Mouse (Mus musculus) heart, adult 18-20 months (tissue): Measurements from ENCODE around the gene Slc22a8. TPM values are rescaled to one million over a fixed set of nuclear protein-coding genes. Genes with fewer than 3 reads are reported as not detected.
A peak's percentile ranks its signal among the peaks of the same experiment; 100 is the strongest.

Experiments used
- DNase-seq, 2 experiments: peaks; one replicate each; pipeline ENCODE4 v3.0.0; 2021 to 2022; ENCODE audit warnings: mixed read lengths in 1 of 2
- total RNA-seq, 2 experiments: library from RNA; stranded (reverse); gene quantifications; 2 replicates each; pipeline ENCODE4 v1.2.3; 2021

The Slc22a8 gene
- total RNA-seq, 2 experiments from 2014 or later, result not detected

- DNase-seq, result no peak
Measured at GRCm38 (mm10) chr19:8599229-8599628, 8.2 kb downstream of the Slc22a8 start.

GRCm38 (mm10) chr19:8601922-8602321 lies 10.9 kb downstream of the Slc22a8 start:
- peak in 1 of 2 experiments; percentile 37 for DNase-seq

DNA sequence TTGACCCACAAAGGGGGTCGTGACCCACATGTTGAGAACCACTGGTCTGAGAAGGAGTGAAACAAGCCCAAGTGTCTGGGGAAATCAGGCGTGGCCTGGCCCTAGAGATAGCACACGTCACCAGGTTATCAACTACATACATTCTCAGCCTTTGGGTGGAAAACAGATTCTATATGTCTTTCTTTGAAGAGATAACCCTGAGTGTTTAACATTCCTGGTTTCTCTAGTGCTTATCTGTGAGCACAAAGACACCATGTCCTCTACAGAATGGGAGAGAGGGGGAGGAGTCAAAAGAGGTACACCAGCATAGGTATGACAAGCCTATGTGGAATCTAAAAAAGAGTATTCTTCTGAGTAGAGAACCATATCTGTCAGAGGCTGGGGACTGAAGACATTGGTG lies 11.9 kb downstream of the Slc22a8 start:
- DNase-seq, result no peak

DNA sequence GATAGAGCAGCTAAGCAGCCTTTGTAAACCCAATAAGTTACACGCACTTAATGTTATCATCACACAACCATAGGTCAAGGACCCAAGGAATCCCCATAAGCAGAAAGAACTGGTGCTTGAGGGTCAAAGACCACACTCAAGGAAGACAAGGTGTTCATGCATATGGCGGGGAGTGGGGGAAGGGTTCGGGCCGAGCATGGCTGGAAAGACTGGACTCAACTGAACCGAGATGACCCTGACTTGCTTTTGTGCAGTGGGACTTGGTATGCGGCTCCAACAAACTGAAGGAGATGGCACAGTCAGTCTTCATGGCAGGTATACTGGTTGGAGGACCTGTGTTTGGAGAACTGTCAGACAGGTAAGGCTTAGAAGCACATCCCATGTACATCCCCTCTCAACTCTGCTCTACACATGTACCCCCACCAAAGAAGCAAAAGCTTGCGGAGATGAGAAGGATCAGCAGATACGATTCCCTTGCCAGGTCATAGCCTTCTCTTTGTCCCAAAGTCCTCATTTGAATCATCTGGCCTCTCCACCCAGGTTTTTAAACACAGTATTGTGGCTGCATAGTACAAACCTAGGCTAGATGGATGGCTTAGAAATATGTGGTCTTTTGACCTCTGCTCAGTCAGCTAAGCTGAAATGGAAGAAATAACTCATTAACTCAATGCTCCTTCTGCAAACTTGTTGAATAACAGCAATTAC lies 13.6 kb downstream of the Slc22a8 start:
- DNase-seq, result no peak

DNA sequence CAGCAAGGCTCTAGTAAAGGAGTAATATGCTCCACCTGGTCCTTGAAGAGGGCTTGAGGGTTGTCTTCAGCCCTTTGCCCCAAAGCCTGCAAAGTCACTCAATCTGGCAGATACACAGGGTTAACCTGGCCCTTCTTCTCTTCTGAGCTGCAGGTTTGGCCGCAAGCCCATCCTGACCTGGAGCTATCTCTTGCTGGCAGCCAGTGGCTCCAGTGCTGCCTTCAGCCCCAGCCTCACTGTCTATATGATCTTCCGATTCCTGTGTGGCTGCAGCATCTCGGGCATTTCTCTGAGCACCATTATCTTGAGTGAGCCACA lies 14.1 kb downstream of the Slc22a8 start:
- DNase-seq, result no peak

- no peak for DNase-seq
Measured at GRCm38 (mm10) chr19:8611358-8612123, 20.5 kb downstream of the Slc22a8 start.

- DNase-seq, result no peak
Measured at GRCm38 (mm10) chr19:8613111-8613510, 22.1 kb downstream of the Slc22a8 start.

GRCm38 (mm10) chr19:8614343-8614742 lies 23.3 kb downstream of the Slc22a8 start:
- DNase-seq, result no peak

GRCm38 (mm10) chr19:8616314-8616713 lies 25.3 kb downstream of the Slc22a8 start:
- DNase-seq, result no peak

DNA sequence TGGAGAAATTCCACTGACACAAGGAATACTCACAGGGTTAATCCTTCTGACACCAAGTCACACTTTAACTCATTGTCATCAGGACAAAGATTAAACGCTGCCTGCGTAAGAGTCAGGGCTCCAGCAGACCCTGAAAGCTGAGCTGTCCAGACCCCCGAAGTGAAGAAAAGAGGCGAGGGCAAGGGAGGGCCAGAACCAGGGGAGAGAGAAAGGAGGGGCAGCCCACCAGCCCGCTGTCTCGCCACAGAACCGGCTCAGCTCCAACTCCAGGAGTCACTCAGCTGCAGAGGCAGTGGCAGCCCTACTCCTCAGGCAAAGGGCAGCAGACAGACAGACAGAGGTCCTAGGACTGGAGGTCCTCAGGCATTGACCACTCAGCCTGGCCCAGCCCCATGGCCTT lies 26.9 kb downstream of the Slc22a8 start, which contains the start of gene Slc22a6:
Gene Slc22a6, plus strand, starts transcription at position 136 of the 400 bp plus-strand sequence.
- no peak for DNase-seq

- DNase-seq, result no peak
Measured at GRCm38 (mm10) chr19:8621098-8621497, 30.0 kb downstream of the Slc22a8 start.

DNA sequence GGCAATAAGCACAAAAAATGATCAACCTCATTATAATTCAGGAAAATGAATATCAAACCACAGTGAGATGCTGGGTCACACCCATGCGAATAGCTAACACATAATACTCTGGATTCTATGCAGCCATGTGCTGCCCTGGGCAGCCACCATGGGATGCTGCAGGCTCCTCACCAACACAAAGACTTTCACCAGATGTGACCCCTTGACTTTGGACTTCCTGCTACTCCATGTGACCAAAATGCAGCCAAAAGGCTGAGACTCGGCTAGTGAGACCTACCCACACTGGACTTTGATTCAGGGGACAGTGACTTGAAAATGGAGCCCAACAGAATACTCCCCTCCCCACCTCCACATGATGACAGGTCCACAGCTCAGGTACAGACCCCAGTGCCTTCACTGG lies 39.2 kb downstream of the Slc22a8 start:
- peak; percentile 15 to 37 for DNase-seq

DNA sequence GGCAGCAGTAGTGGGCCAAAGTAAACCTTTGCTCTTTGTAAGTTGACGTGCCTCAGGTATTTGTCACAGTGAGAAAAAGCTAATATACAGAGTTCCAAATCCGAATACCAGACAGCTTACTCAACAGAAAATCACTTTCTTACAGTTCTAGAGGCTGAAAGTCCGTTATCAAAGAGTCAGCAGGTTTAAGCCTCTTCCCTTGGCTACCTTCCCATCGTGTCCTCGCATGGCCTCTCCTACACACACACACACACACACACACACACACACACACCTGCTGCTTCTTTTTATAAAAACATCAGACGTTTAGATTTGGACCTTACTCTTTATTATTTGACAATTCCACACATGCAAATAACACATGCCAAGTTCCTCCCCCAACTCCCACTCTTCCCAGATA lies 39.8 kb downstream of the Slc22a8 start:
- peak; percentile 2 to 17 for DNase-seq

- no peak for DNase-seq
Measured at GRCm38 (mm10) chr19:8632029-8632428, 41.0 kb downstream of the Slc22a8 start.

DNA sequence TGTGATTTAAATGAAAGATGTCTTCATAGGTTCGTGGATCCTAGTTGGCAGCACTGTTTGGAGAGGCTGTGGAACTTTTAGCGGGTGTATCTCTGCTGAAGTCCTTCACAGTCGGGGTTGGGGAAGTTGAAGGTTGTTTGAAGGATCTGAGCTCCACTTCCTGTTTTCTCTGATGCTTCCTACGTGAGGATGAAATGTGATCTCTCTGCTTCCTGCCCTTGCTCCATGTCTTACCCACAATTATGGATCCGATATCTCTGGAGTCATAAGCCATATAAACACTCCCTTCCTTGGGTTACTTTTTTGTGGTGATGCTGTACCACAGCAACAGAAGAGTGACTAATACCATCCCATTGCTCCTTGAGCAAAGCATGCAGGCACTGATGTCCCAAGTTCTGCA lies 51.0 kb downstream of the Slc22a8 start:
- DNase-seq, result no peak

DNA sequence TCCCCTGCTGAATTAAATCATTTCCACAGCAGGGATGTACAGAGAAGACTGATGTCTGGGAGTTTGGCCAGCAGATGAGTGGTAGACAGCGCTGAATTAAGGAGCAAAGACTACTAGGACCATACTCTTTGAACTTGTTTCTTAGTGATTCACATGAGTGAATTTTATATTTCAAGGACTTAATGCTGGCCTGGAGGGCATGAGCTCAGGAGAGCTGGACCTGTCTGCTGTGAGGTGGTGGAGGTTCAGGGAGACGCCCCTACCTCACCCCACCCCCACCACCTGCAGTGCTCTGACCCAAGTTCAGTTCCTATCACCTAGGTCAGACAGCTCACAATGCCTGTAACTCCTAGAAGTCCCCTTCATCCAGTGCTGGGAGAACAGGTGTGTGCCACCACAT lies 55.3 kb downstream of the Slc22a8 start:
- no peak for DNase-seq

DNA sequence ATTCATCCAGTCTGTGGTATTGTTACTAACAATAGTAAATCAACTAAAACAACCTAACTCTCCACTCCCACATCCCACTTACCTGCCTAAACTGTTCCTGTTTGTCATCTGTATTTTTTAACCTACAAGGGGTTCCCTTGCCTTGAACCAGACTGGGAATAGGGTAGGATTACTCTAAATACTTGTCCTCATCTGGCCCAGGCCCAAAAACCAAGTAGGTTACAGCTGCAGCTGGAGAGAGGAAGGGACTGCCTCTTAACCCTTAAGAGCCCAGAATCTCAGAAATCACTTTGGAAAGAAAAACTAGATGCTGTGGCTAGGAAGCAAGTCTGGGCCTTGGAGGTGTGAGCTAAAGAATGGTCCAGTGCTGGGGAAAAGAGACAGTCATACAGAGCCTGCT lies 64.8 kb downstream of the Slc22a8 start:
- no peak for DNase-seq

DNA sequence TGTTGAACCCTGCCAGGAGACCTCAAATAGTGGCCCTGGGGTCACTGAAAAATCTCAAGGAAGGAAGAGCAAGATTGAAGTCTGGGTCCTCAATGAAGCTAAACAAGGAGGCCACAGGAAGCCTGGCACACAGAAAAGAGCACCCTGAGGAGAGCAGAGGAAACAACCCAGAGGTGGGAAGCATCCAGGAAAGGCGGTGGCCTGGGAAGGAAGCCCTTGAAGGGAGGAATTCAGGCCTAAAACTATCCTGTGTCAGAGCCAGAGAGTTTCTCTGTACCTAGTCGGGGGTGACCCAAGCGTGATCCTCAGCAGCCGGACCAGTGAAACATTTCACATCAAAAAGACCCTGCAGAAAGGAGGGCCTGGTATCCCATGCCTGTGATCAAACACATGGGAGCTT lies 65.3 kb downstream of the Slc22a8 start:
- DNase-seq, result peak; percentile 21 to 48

Other genes with a start within 250 kb of the Slc22a8 start
- not detected for gene Slc22a30, start 186.1 kb upstream of the Slc22a8 start, total RNA-seq
- not detected for gene Slc22a6, start 26.8 kb downstream of the Slc22a8 start, total RNA-seq
- under 1 TPM in 1 of 2 experiments, not detected in 1; 0.10 TPM for gene Chrm1, start 72.5 kb downstream of the Slc22a8 start, total RNA-seq
- 10 to 100 TPM; 42.4 to 48.1 TPM for gene Slc3a2, start 132.1 kb downstream of the Slc22a8 start, total RNA-seq
- 10 to 100 TPM; 18.8 to 22.3 TPM for gene Wdr74, start 144.6 kb downstream of the Slc22a8 start, total RNA-seq
- gene 1700092M07Rik, start 149.5 kb downstream of the Slc22a8 start, total RNA-seq, result under 1 TPM in 1 of 2 experiments, not detected in 1; 0.72 TPM
- gene Stx5a, start 150.2 kb downstream of the Slc22a8 start, total RNA-seq, result 10 to 100 TPM; 21.3 to 27.1 TPM
- gene Nxf1, start 165.8 kb downstream of the Slc22a8 start, total RNA-seq, result 10 to 100 TPM; 31.6 to 35.6 TPM
- gene Tmem223, start 179.7 kb downstream of the Slc22a8 start, total RNA-seq, result 100 to 1,000 TPM; 133 to 134 TPM
- gene Tmem179b, start 183.2 kb downstream of the Slc22a8 start, total RNA-seq, result 10 to 100 TPM; 12.0 to 12.6 TPM
- gene Taf6l, start 195.2 kb downstream of the Slc22a8 start, total RNA-seq, result 1 to 10 TPM; 7.2 to 8.6 TPM
- 10 to 100 TPM; 58.3 to 60.9 TPM for gene Polr2g, start 207.3 kb downstream of the Slc22a8 start, total RNA-seq
- gene Zbtb3, start 211.3 kb downstream of the Slc22a8 start, total RNA-seq, result 1 to 10 TPM in 1 of 2 experiments, under 1 TPM in 1; 0.79 to 1.6 TPM
- gene Ttc9c, start 228.1 kb downstream of the Slc22a8 start, total RNA-seq, result 10 to 100 TPM; 13.6 to 18.3 TPM
- 10 to 100 TPM; 47.2 to 47.4 TPM for gene Hnrnpul2, start 228.8 kb downstream of the Slc22a8 start, total RNA-seq
- not detected for gene AC129217.1, start 238.5 kb downstream of the Slc22a8 start, total RNA-seq
- 10 to 100 TPM; 24.7 to 32.2 TPM for gene Bscl2, start 246.2 kb downstream of the Slc22a8 start, total RNA-seq
- not detected for gene Gng3, start 247.9 kb downstream of the Slc22a8 start, total RNA-seq